Mouse (Mus musculus) cerebral cortex, adult 2 months (tissue): ENCODE measurements around the gene Tenm2.

Experiments used
- WGBS: fragments of 180-500 bp; shearing (Covaris S2); methylation state at CpG from one replicate; pipeline ENCODE4 v1.1.7; 2018; 5-methylcytosine and 5-hydroxymethylcytosine counted together

Gene Tenm2

GRCm38 (mm10) chr11:36562851-36563250 lies 672.9 kb downstream of the Tenm2 start:
- WGBS, result 70% methylated on average over 3 of the region's 3 CpGs

- 64% methylated on average over 7 of the region's 7 CpGs for whole genome bisulfite sequencing
Measured at GRCm38 (mm10) chr11:36560785-36561548, 674.8 kb downstream of the Tenm2 start.

GRCm38 (mm10) chr11:36557316-36557715 lies 678.4 kb downstream of the Tenm2 start:
- 81% methylated on average over 6 of the region's 6 CpGs for WGBS

GRCm38 (mm10) chr11:36553286-36553685 lies 682.5 kb downstream of the Tenm2 start:
- WGBS, result 58% methylated on average over 5 of the region's 5 CpGs

GRCm38 (mm10) chr11:36550649-36551048 lies 685.1 kb downstream of the Tenm2 start:
- 75% methylated on average over 4 of the region's 4 CpGs for WGBS

GRCm38 (mm10) chr11:36549398-36550139 lies 686.2 kb downstream of the Tenm2 start:
- WGBS, result 39% methylated on average over 11 of the region's 11 CpGs

- 63% methylated on average over 4 of the region's 4 CpGs for WGBS
Measured at GRCm38 (mm10) chr11:36548139-36548538, 687.6 kb downstream of the Tenm2 start.

- 89% methylated on average over 4 of the region's 4 CpGs for WGBS
Measured at GRCm38 (mm10) chr11:36538144-36538543, 697.6 kb downstream of the Tenm2 start.

- WGBS, result 82% methylated on average over 9 of the region's 9 CpGs
Measured at GRCm38 (mm10) chr11:36537573-36538133, 698.1 kb downstream of the Tenm2 start.

GRCm38 (mm10) chr11:36535591-36535990 lies 700.2 kb downstream of the Tenm2 start:
- 50% methylated on average over 3 of the region's 3 CpGs for WGBS

GRCm38 (mm10) chr11:36531614-36532013 lies 704.1 kb downstream of the Tenm2 start:
- WGBS, result 78% methylated on average over 4 of the region's 4 CpGs

- 70% methylated on average over 4 of the region's 4 CpGs for WGBS
Measured at GRCm38 (mm10) chr11:36527509-36527908, 708.3 kb downstream of the Tenm2 start.

GRCm38 (mm10) chr11:36526381-36526780 lies 709.4 kb downstream of the Tenm2 start:
- WGBS, result 16% methylated on average over 8 of the region's 8 CpGs

- 62% methylated on average over 7 of the region's 7 CpGs for WGBS
Measured at GRCm38 (mm10) chr11:36512468-36512867, 723.3 kb downstream of the Tenm2 start.

GRCm38 (mm10) chr11:36508312-36508711 lies 727.5 kb downstream of the Tenm2 start:
- 33% methylated on average over 7 of the region's 7 CpGs for WGBS

GRCm38 (mm10) chr11:36494898-36495548 lies 740.7 kb downstream of the Tenm2 start:
- WGBS, result 52% methylated on average over 9 of the region's 9 CpGs

GRCm38 (mm10) chr11:36492274-36492673 lies 743.5 kb downstream of the Tenm2 start:
- WGBS, result 75% methylated on average over 6 of the region's 6 CpGs

- 61% methylated on average over 7 of the region's 7 CpGs for WGBS
Measured at GRCm38 (mm10) chr11:36490085-36490484, 745.7 kb downstream of the Tenm2 start.

GRCm38 (mm10) chr11:36488666-36489065 lies 747.1 kb downstream of the Tenm2 start:
- 40% methylated on average over 4 of the region's 4 CpGs for WGBS

- WGBS, result 48% methylated on average over 12 of the region's 12 CpGs
Measured at GRCm38 (mm10) chr11:36486092-36486491, 749.7 kb downstream of the Tenm2 start.

GRCm38 (mm10) chr11:36484466-36485069 lies 751.2 kb downstream of the Tenm2 start:
- 41% methylated on average over 8 of the region's 8 CpGs for WGBS

- WGBS, result 53% methylated on average over 8 of the region's 8 CpGs
Measured at GRCm38 (mm10) chr11:36482136-36482535, 753.6 kb downstream of the Tenm2 start.
